Mouse (Mus musculus): ENCODE results near the gene Plscr1. TPM values are rescaled to one million over a fixed set of nuclear protein-coding genes. Genes with fewer than 3 reads are reported as not detected.

Gene Plscr1
- not detected in 2 replicates for polyA plus RNA-seq (2012; ENCODE audit: insufficient read depth, insufficient read length, low replicate concordance, missing spikeins)

GRCm38 (mm10) chr9:92249447-92249852 lies at the start of gene Plscr1:
Plscr1 (plus strand) TSS chr9:92249750.
- peaks cover 4% of the 10 kb centered on the region for H3K4me1 ChIP-seq (ENCODE audit: control insufficient read depth, insufficient read depth, low read length)
- no peak within 1 kb of the TSS for H3K27ac ChIP-seq (ENCODE audit: insufficient read depth, low read depth, low read length)
- H3K4me3 ChIP-seq (ENCODE audit: insufficient read depth, low read depth, low read length) = peak within 1 kb of the TSS; percentile 61
- TF ChIP-seq CTCF (IDR thresholded peaks at IDR 0.05; ENCODE audit: insufficient read depth, low read depth, low read length) (no peak), POLR2A (IDR thresholded peaks at IDR 0.05; ENCODE audit: insufficient read depth, low read depth, low read length) (no peak)
- WGBS = 51% methylated on average over 7 of the region's 7 CpGs

- WGBS = 55% methylated on average over 2 of the region's 2 CpGs
- H3K4me3 ChIP-seq (ENCODE audit: insufficient read depth, low read depth, low read length) = no peak overlapping the region
- TF ChIP-seq POLR2A (IDR thresholded peaks at IDR 0.05; ENCODE audit: insufficient read depth, low read depth, low read length) (no peak), CTCF (IDR thresholded peaks at IDR 0.05; ENCODE audit: insufficient read depth, low read depth, low read length) (no peak)
- no peaks in the 10 kb centered on the region for H3K4me1 ChIP-seq (ENCODE audit: control insufficient read depth, insufficient read depth, low read length)
- no peak overlapping the region for H3K27ac ChIP-seq (ENCODE audit: insufficient read depth, low read depth, low read length)
These were observed 45.2 kb upstream of the Plscr1 start for GRCm38 (mm10) chr9:92204397-92204796.

- Histone ChIP-seq H3K27ac (ENCODE audit: insufficient read depth, low read depth, low read length) (no peak overlapping the region), H3K4me1 (ENCODE audit: control insufficient read depth, insufficient read depth, low read length) (no peaks in the 10 kb centered on the region), H3K4me3 (ENCODE audit: insufficient read depth, low read depth, low read length) (no peak overlapping the region)
- 10% methylated on average over 4 of the region's 4 CpGs for WGBS
- TF ChIP-seq CTCF (IDR thresholded peaks at IDR 0.05; ENCODE audit: insufficient read depth, low read depth, low read length) (no peak), POLR2A (IDR thresholded peaks at IDR 0.05; ENCODE audit: insufficient read depth, low read depth, low read length) (no peak)
These were observed 42.2 kb upstream of the Plscr1 start for GRCm38 (mm10) chr9:92207307-92207706.

GRCm38 (mm10) chr9:92207757-92208156 lies 41.8 kb upstream of the Plscr1 start:
- TF ChIP-seq POLR2A (IDR thresholded peaks at IDR 0.05; ENCODE audit: insufficient read depth, low read depth, low read length) = no peak
- Histone ChIP-seq H3K4me1 (ENCODE audit: control insufficient read depth, insufficient read depth, low read length) (no peaks in the 10 kb centered on the region), H3K27ac (ENCODE audit: insufficient read depth, low read depth, low read length) (no peak overlapping the region), H3K4me3 (ENCODE audit: insufficient read depth, low read depth, low read length) (no peak overlapping the region)
- 70% methylated on average over 8 of the region's 8 CpGs for WGBS

- no peak overlapping the region for H3K4me3 ChIP-seq (ENCODE audit: insufficient read depth, low read depth, low read length)
- no peak for TF ChIP-seq CTCF (IDR thresholded peaks at IDR 0.05; ENCODE audit: insufficient read depth, low read depth, low read length)
- TF ChIP-seq POLR2A (IDR thresholded peaks at IDR 0.05; ENCODE audit: insufficient read depth, low read depth, low read length) = no peak
- no peak overlapping the region for H3K27ac ChIP-seq (ENCODE audit: insufficient read depth, low read depth, low read length)
- 87% methylated on average over 3 of the region's 3 CpGs for WGBS
- no peaks in the 10 kb centered on the region for H3K4me1 ChIP-seq (ENCODE audit: control insufficient read depth, insufficient read depth, low read length)
These were observed 39.7 kb upstream of the Plscr1 start for GRCm38 (mm10) chr9:92209850-92210249.

- Histone ChIP-seq H3K27ac (ENCODE audit: insufficient read depth, low read depth, low read length) (no peak overlapping the region), H3K4me3 (ENCODE audit: insufficient read depth, low read depth, low read length) (no peak overlapping the region), H3K4me1 (ENCODE audit: control insufficient read depth, insufficient read depth, low read length) (no peaks in the 10 kb centered on the region)
- WGBS = 79% methylated on average over 7 of the region's 7 CpGs
- TF ChIP-seq POLR2A (IDR thresholded peaks at IDR 0.05; ENCODE audit: insufficient read depth, low read depth, low read length) (no peak), CTCF (IDR thresholded peaks at IDR 0.05; ENCODE audit: insufficient read depth, low read depth, low read length) (no peak)
These were observed 39.1 kb upstream of the Plscr1 start for GRCm38 (mm10) chr9:92210386-92210967.

GRCm38 (mm10) chr9:92211048-92211447 lies 38.5 kb upstream of the Plscr1 start:
- Histone ChIP-seq H3K4me1 (ENCODE audit: control insufficient read depth, insufficient read depth, low read length) (no peaks in the 10 kb centered on the region), H3K4me3 (ENCODE audit: insufficient read depth, low read depth, low read length) (no peak overlapping the region), H3K27ac (ENCODE audit: insufficient read depth, low read depth, low read length) (no peak overlapping the region)
- TF ChIP-seq CTCF (IDR thresholded peaks at IDR 0.05; ENCODE audit: insufficient read depth, low read depth, low read length) (no peak), POLR2A (IDR thresholded peaks at IDR 0.05; ENCODE audit: insufficient read depth, low read depth, low read length) (no peak)
- 51% methylated on average over 3 of the region's 3 CpGs for WGBS

GRCm38 (mm10) chr9:92217484-92217883 lies 32.1 kb upstream of the Plscr1 start:
- Histone ChIP-seq H3K4me1 (ENCODE audit: control insufficient read depth, insufficient read depth, low read length) (no peaks in the 10 kb centered on the region), H3K27ac (ENCODE audit: insufficient read depth, low read depth, low read length) (no peak overlapping the region), H3K4me3 (ENCODE audit: insufficient read depth, low read depth, low read length) (no peak overlapping the region)
- 45% methylated on average over 4 of the region's 4 CpGs for WGBS
- TF ChIP-seq POLR2A (IDR thresholded peaks at IDR 0.05; ENCODE audit: insufficient read depth, low read depth, low read length) = no peak
- TF ChIP-seq CTCF (IDR thresholded peaks at IDR 0.05; ENCODE audit: insufficient read depth, low read depth, low read length) = no peak

- H3K27ac ChIP-seq (ENCODE audit: insufficient read depth, low read depth, low read length) = no peak overlapping the region
- H3K4me3 ChIP-seq (ENCODE audit: insufficient read depth, low read depth, low read length) = no peak overlapping the region
- H3K4me1 ChIP-seq (ENCODE audit: control insufficient read depth, insufficient read depth, low read length) = no peaks in the 10 kb centered on the region
- TF ChIP-seq CTCF (IDR thresholded peaks at IDR 0.05; ENCODE audit: insufficient read depth, low read depth, low read length) = no peak
- TF ChIP-seq POLR2A (IDR thresholded peaks at IDR 0.05; ENCODE audit: insufficient read depth, low read depth, low read length) = no peak
- 77% methylated on average over 2 of the region's 2 CpGs for WGBS
These were observed 31.7 kb upstream of the Plscr1 start for GRCm38 (mm10) chr9:92217896-92218295.

- Histone ChIP-seq H3K4me1 (ENCODE audit: control insufficient read depth, insufficient read depth, low read length) (no peaks in the 10 kb centered on the region), H3K27ac (ENCODE audit: insufficient read depth, low read depth, low read length) (no peak overlapping the region), H3K4me3 (ENCODE audit: insufficient read depth, low read depth, low read length) (no peak overlapping the region)
- TF ChIP-seq POLR2A (IDR thresholded peaks at IDR 0.05; ENCODE audit: insufficient read depth, low read depth, low read length) (no peak), CTCF (IDR thresholded peaks at IDR 0.05; ENCODE audit: insufficient read depth, low read depth, low read length) (no peak)
- 74% methylated on average over 3 of the region's 3 CpGs for WGBS
These were observed 29.4 kb upstream of the Plscr1 start for GRCm38 (mm10) chr9:92220151-92220550.
